Mouse (Mus musculus) kidney, postnatal 10 days (tissue): ENCODE results near the gene Hs2st1.

Source experiments
- DNase-seq: peaks from one replicate; pipeline ENCODE4 v3.0.0; 2021; ENCODE audit warnings: mixed read lengths

Hs2st1 gene

GRCm38 (mm10) chr3:144501930-144502329, 68.1 kb downstream of the Hs2st1 start:
- DNase-seq = no peak

- no peak for DNase-seq
Observed at GRCm38 (mm10) chr3:144496762-144497161, 73.2 kb downstream of the Hs2st1 start.

- no peak for DNase-seq
Observed at GRCm38 (mm10) chr3:144494838-144495237, 75.1 kb downstream of the Hs2st1 start.

GRCm38 (mm10) chr3:144488787-144489186, 81.2 kb downstream of the Hs2st1 start:
- DNase-seq = no peak

GRCm38 (mm10) chr3:144480595-144480994, 89.4 kb downstream of the Hs2st1 start:
- DNase-seq = no peak

- DNase-seq = no peak
Observed at GRCm38 (mm10) chr3:144478427-144478794, 91.6 kb downstream of the Hs2st1 start.

- DNase-seq = no peak
Observed at GRCm38 (mm10) chr3:144477707-144478426, 92.1 kb downstream of the Hs2st1 start.

- DNase-seq = no peak
Observed at GRCm38 (mm10) chr3:144475891-144476290, 94.1 kb downstream of the Hs2st1 start.

GRCm38 (mm10) chr3:144474726-144475125, 95.3 kb downstream of the Hs2st1 start:
- no peak for DNase-seq

GRCm38 (mm10) chr3:144471954-144472353, 98.0 kb downstream of the Hs2st1 start:
- no peak for DNase-seq

- no peak for DNase-seq
Observed at GRCm38 (mm10) chr3:144470901-144471300, 99.1 kb downstream of the Hs2st1 start.

- DNase-seq = no peak
Observed at GRCm38 (mm10) chr3:144467521-144467920, 102.5 kb downstream of the Hs2st1 start.

- no peak for DNase-seq
Observed at GRCm38 (mm10) chr3:144466108-144466678, 103.8 kb downstream of the Hs2st1 start.

- no peak for DNase-seq
Observed at GRCm38 (mm10) chr3:144462679-144463078, 107.3 kb downstream of the Hs2st1 start.

- DNase-seq = no peak
Observed at GRCm38 (mm10) chr3:144460183-144460788, 109.7 kb downstream of the Hs2st1 start.

GRCm38 (mm10) chr3:144459285-144459697, 110.7 kb downstream of the Hs2st1 start:
- no peak for DNase-seq

- peak; percentile 46 for DNase-seq
Observed at GRCm38 (mm10) chr3:144453701-144454430, 116.1 kb downstream of the Hs2st1 start.

- DNase-seq = no peak
Observed at GRCm38 (mm10) chr3:144448977-144449376, 121.0 kb downstream of the Hs2st1 start.

- no peak for DNase-seq
Observed at GRCm38 (mm10) chr3:144447917-144448316, 122.1 kb downstream of the Hs2st1 start.

- no peak for DNase-seq
Observed at GRCm38 (mm10) chr3:144446081-144446634, 123.8 kb downstream of the Hs2st1 start.

GRCm38 (mm10) chr3:144437871-144438398, 132.0 kb downstream of the Hs2st1 start:
- DNase-seq = no peak

- no peak for DNase-seq
Observed at GRCm38 (mm10) chr3:144436076-144436475, 133.9 kb downstream of the Hs2st1 start.

GRCm38 (mm10) chr3:144435281-144435680, 134.7 kb downstream of the Hs2st1 start:
- DNase-seq = no peak
